Mouse (Mus musculus): Measurements from ENCODE around the gene Atxn1.

GRCm38 (mm10) chr13:45911069-45911468, 53.7 kb downstream of the Atxn1 start:
- TF ChIP-seq CTCF (IDR thresholded peaks at IDR 0.05; ENCODE audit: insufficient read depth, low read depth, low read length) (no peak), POLR2A (IDR thresholded peaks at IDR 0.05; ENCODE audit: insufficient read depth, low read depth, low read length) (no peak)

All from olfactory bulb, adult 2 months (tissue).